Mouse (Mus musculus) adrenal gland (tissue): Measurements from ENCODE around the gene Kif20b.

Experiments used
- intact Hi-C: fragments of 180-260 bp; cut with DNase I; formaldehyde crosslinking; loops from one replicate; pipeline ENCODE4 v1.15.1; 2025
- microRNA-seq, 2 experiments: library from miRNA; unstranded; fragments of <30 nt; microRNA quantifications; one replicate each; pipeline ENCODE4; 2019

Gene Kif20b

DNA sequence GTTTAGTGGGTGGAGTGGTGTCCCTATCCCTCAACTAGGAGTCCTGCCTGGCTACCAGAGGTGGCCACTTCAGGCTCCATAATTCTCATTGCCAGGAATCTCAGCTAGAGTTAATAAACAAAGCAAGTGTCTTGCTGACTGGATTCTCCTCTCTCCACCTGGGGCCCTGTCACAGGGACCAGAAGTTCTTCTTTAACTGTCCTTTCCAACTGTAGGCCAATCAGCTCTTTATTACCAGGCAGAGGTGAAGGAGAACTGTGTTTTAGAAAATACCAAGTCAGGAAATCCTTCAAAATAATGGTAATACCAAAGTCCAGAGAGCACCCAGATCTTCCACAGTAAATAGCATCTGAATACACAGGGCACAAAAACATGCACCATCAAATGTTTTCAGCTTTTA, 9.8 kb upstream of the Kif20b start:
- intact Hi-C loops = no loop called here

DNA sequence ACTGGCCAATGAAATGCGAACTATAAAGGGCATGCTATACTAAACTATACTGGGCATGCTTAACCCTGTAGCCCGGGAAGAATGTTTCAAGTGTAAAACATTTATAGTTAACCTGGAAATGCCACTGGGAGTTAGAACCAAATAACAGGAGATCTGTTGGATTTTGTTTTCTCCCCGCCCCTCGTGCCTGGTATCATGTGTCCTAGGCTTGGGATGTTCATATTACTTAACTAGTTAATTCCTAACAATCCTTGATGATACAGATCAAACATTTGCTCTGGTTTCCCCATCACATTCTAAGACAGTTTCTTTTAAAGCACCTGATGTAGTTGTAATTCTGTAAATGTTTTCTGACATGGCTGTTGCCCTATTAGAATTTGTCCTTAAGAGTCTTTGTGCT, 2.1 kb upstream of the Kif20b start:
- intact Hi-C loops = loop anchor here (5.0 kb wide), 2 partner anchors 38 to 93 kb away; no protein-coding TSS in a partner anchor

- intact Hi-C loops = loop anchor here (5.0 kb wide), 2 partner anchors 38 to 93 kb away; no protein-coding TSS in a partner anchor
Measured at GRCm38 (mm10) chr19:34920531-34920930, 1.6 kb upstream of the Kif20b start.

GRCm38 (mm10) chr19:34921253-34921651, 909 bp upstream of the Kif20b start:
- intact Hi-C loops = loop anchor here (5.0 kb wide), 2 partner anchors 39 to 94 kb away; no protein-coding TSS in a partner anchor

GRCm38 (mm10) chr19:34922603-34922963, 422 bp downstream of the Kif20b start:
- intact Hi-C loops = loop anchor here (5.0 kb wide), 2 partner anchors 40 to 95 kb away; no protein-coding TSS in a partner anchor

GRCm38 (mm10) chr19:34947206-34947605, 25.0 kb downstream of the Kif20b start:
- intact Hi-C loops = no loop called here

GRCm38 (mm10) chr19:34953842-34954541, 31.8 kb downstream of the Kif20b start:
- intact Hi-C loops = no loop called here

DNA sequence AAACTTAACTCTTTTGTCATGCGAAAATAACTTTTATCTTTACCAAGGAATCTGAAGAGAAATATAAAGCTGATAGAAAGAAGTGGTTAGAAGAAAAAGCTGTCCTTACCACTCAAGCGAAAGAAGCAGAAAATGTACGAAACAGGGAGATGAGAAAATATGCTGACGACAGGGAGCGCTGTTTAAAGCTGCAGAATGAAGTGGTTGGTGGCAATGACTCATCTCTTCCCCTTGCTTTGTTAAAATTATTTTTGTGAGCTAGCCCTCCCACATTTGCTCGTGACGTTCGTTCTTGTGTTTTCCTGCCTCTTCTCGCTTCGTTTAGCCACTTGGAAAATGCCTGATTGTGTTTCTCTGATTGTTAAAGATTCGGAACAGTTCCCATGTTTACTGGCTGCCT, 37.2 kb downstream of the Kif20b start:
- intact Hi-C loops = no loop called here

DNA sequence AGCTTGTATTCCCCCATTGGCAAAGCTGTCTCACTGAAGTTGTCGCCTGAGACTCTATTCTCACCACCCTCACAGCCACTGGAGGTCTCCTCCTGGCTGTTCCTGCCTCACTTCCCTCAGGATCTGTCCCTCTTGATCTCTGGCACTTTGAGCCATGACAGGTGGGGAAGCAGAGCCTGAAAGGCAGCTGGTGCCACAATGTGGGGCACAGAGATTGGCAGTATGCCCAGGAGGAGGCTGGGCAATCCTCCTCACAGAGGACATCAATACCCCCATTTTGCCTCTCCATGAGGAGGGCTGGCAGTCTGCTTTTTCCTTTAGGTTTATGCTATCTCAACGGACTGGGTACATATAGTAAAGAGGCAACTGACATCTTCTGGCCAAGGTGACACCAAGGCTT, 62.6 kb downstream of the Kif20b start:
- intact Hi-C loops = no loop called here

DNA sequence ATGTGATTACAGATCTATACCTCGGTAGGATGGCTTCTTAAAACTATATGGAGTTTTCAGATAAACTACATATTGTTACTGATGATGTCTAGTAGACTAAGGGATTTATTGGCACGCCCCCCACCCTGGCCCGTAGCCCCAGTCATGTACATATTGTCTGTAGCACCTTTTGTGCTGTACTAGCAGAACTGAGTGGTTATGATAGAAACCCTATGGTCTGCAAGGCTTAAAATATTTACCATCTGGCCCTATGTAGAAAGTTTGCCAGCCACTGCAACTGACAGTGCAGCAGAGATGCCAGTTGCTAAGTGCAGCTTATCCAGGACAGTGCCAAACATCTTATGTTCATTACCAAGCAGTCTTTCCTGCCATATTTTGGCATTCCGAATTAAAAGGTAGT, 68.3 kb downstream of the Kif20b start:
- intact Hi-C loops = loop anchor here (5.0 kb wide), 1 partner anchor 1092 kb away; the partner anchor contains the start of gene Rpp30

GRCm38 (mm10) chr19:34992969-34993527, 70.9 kb downstream of the Kif20b start:
- intact Hi-C loops = loop anchor here (5.0 kb wide), 1 partner anchor 1089 kb away; the partner anchor contains the start of gene Rpp30

GRCm38 (mm10) chr19:35015058-35015457, 92.9 kb downstream of the Kif20b start:
- intact Hi-C loops = no loop called here

DNA sequence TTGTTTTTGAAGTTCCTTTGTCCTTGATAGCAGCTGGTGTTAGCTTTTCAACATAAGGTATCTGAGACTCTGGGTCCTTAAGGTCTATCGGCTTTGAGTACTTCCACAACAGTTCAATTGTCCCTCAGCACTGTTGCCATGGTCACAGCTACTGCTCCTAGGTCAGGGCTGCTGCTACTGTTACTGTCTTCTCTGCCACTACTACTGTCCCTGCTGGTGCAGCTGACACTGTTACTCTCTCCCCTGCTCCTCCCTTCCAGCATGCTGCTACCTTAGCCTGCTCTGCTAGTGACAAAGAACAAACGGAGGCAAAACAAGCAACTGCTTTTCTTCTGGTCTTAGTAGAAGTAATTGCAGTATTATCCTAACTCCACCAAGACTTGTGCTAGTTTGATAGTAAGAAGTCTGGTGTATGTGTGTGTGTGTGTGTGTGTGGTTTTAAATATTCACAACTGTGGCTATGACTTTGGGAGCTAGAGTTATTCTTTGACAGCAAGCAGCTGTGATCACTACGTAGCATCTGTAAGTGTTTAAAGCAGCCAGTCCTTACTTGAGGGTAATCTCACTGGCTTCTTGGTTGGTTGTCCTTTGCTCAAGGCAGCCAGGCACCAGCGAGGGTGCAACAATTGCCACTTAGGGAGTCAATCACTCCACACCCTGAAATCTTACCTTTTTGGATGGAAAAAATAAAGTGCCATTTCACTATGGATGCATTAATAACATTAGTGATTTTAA, 95.5 kb downstream of the Kif20b start:
- intact Hi-C loops = no loop called here

DNA sequence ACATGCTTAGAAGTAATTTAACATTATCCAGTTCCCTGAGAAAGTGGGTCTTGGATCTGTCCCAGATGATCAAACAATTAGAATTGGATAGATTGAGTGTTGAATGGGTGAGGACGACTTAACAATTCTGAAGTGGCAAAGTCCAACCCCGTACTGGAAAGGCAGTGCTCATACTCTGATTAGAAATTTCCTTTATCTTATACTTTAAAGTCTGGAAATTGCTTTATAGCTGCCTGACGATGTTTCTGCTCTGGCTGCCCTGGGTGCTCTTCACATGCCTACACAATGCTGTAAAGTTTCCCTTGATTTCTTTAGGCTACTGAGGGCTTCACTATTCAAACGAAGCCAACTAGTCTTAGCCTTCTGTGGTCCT, 96.0 kb downstream of the Kif20b start:
- intact Hi-C loops = no loop called here

Small RNAs within 50 kb of the gene (microRNA-seq; reads per million reads assigned to microRNA genes)
- 0.12 to 0.23 reads per million in 2 experiments for gene Mir1950
